Mouse (Mus musculus): ENCODE measurements at regions not wholly inside any gene's neighbourhood (a gene's known extent, or its start where the extent isn't known, plus 50 kb on each side); places are given as distances from the start of the nearest gene placed in this dataset.

GRCm38 (mm10) chr10:21482055-21482454 lies 105.0 kb downstream of the Aldh8a1 start:
- CTCF ChIA-PET, result no interaction called here

- CTCF ChIA-PET, result no interaction called here
Measured at GRCm38 (mm10) chr10:21482659-21483058, 105.6 kb downstream of the Aldh8a1 start.

GRCm38 (mm10) chr10:21483373-21483772 lies 106.3 kb downstream of the Aldh8a1 start:
- CTCF ChIA-PET, result no interaction called here

- CTCF ChIA-PET, result no interaction called here
Measured at GRCm38 (mm10) chr10:21488374-21488930, 104.5 kb upstream of the 1700020N01Rik start.

- CTCF ChIA-PET, result no interaction called here
Measured at GRCm38 (mm10) chr10:21490910-21491309, 102.0 kb upstream of the 1700020N01Rik start.

- CTCF ChIA-PET, result no interaction called here
Measured at GRCm38 (mm10) chr10:21492254-21492894, 100.6 kb upstream of the 1700020N01Rik start.

GRCm38 (mm10) chr10:21494536-21494935 lies 98.4 kb upstream of the 1700020N01Rik start:
- CTCF ChIA-PET, result no interaction called here

- CTCF ChIA-PET, result no interaction called here
Measured at GRCm38 (mm10) chr10:21497110-21497509, 95.8 kb upstream of the 1700020N01Rik start.

GRCm38 (mm10) chr10:21498143-21498542 lies 94.8 kb upstream of the 1700020N01Rik start:
- CTCF ChIA-PET, result no interaction called here

GRCm38 (mm10) chr10:21501658-21502057 lies 91.3 kb upstream of the 1700020N01Rik start:
- CTCF ChIA-PET, result interaction anchor here (0.6 kb wide), 1 partner anchor 50 kb away, joined by 4 read pairs; no protein-coding TSS in a partner anchor

GRCm38 (mm10) chr10:21504431-21504830 lies 88.5 kb upstream of the 1700020N01Rik start:
- CTCF ChIA-PET, result no interaction called here

GRCm38 (mm10) chr10:21511386-21511785 lies 81.6 kb upstream of the 1700020N01Rik start:
- CTCF ChIA-PET, result no interaction called here

- CTCF ChIA-PET, result no interaction called here
Measured at GRCm38 (mm10) chr10:21512486-21512885, 80.5 kb upstream of the 1700020N01Rik start.

- CTCF ChIA-PET, result no interaction called here
Measured at GRCm38 (mm10) chr10:21517721-21518120, 75.2 kb upstream of the 1700020N01Rik start.

- CTCF ChIA-PET, result no interaction called here
Measured at GRCm38 (mm10) chr10:21520854-21521253, 72.1 kb upstream of the 1700020N01Rik start.

GRCm38 (mm10) chr10:21525555-21525954 lies 67.4 kb upstream of the 1700020N01Rik start:
- CTCF ChIA-PET, result no interaction called here

GRCm38 (mm10) chr10:21528396-21528795 lies 64.5 kb upstream of the 1700020N01Rik start:
- CTCF ChIA-PET, result no interaction called here

- CTCF ChIA-PET, result no interaction called here
Measured at GRCm38 (mm10) chr10:21529098-21529749, 63.7 kb upstream of the 1700020N01Rik start.

- CTCF ChIA-PET, result no interaction called here
Measured at GRCm38 (mm10) chr10:21532142-21532541, 60.8 kb upstream of the 1700020N01Rik start.

- CTCF ChIA-PET, result no interaction called here
Measured at GRCm38 (mm10) chr10:21535631-21536030, 57.3 kb upstream of the 1700020N01Rik start.

- CTCF ChIA-PET, result no interaction called here
Measured at GRCm38 (mm10) chr10:21538481-21538880, 54.5 kb upstream of the 1700020N01Rik start.
